Mouse (Mus musculus): ENCODE results near the gene Nras.

GRCm38 (mm10) chr3:103079301-103079700 lies 21.2 kb downstream of the Nras start:
- TF ChIP-seq CTCF (IDR thresholded peaks at IDR 0.05; ENCODE audit: extremely low read depth, insufficient read depth, insufficient read length, insufficient replicate concordance) (no peak), POLR2A (IDR thresholded peaks at IDR 0.05; ENCODE audit: low read depth, low read length) (no peak)
